In genomic region chr2:128134474-128134873, GRCm38 (mm10) we compare ENCODE assay signal across 25 mouse cellular contexts. TPM values are rescaled to one million over a fixed set of nuclear protein-coding genes. Genes with fewer than 3 reads are reported as not detected.
A peak's percentile ranks its signal among the peaks of the same experiment; 100 is the strongest.
DNase-seq lines count a peak whose midpoint lies in the region; ATAC-seq and TF ChIP-seq lines count a peak whose summit lies in the region.
"Had no signal": no experiment of that assay in that cellular context is flagged by ENCODE, and none has a peak within 500 bp of the region (broad histone marks: within the 10 kb centered on the region; RNA-seq: fewer than 3 reads in every experiment).

No protein-coding gene starts in this region.

- in situ Hi-C loops in ES-E14 (cut with MboI; ENCODE audit: low sequenced_read_pairs in 2 of 2, unreplicated experiment in 2 of 2): no loop called here

- no peak overlapping the region for H3K4me3 ChIP-seq in heart, postnatal 0 days (ENCODE audit: low read depth, low read length)
- no peak overlapping the region for H3K4me3 ChIP-seq in heart, adult 2 months
- H3K4me3 ChIP-seq in ES-E14 (ENCODE audit: insufficient read depth in 1 of 2, low read depth in 1 of 2, low read length in 2 of 2, poor library complexity in 1 of 2, severe bottlenecking in 1 of 2): no peak overlapping the region
- no peak overlapping the region for H3K4me3 ChIP-seq in bone marrow macrophage, adult 2 months (ENCODE audit: insufficient read depth, low read length)
- H3K4me3 ChIP-seq: embryonic facial prominence, embryonic 15.5 days; forebrain, embryonic 12.5 days; hindbrain, embryonic 12.5 days had no signal

- intact Hi-C loops in heart, adult 2 months (cut with DNase I): no loop called here

- H3K36me3 ChIP-seq in heart, postnatal 0 days (replicated peaks; ENCODE audit: control insufficient read depth, insufficient read depth, low read length): peaks cover 46% of the 10 kb centered on the region
- peaks cover 2% of the 10 kb centered on the region; the same call in 1 of the 2 replicates for H3K36me3 ChIP-seq in heart, adult 2 months (ENCODE audit: control insufficient read depth, insufficient read depth, low read length)
- H3K36me3 ChIP-seq in ES-E14 (ENCODE audit: control insufficient read depth, insufficient read depth, low read length, poor library complexity, severe bottlenecking): peaks cover 49% of the 10 kb centered on the region

- no peak for TF ChIP-seq EP300 in heart, postnatal 0 days (IDR thresholded peaks at IDR 0.05; ENCODE audit: low read depth)
- TF ChIP-seq EP300 in heart, adult 2 months (IDR thresholded peaks at IDR 0.05; ENCODE audit: insufficient read depth, low read depth, low read length): no peak

- H3K27ac ChIP-seq in heart, postnatal 0 days (ENCODE audit: low read depth): no peak overlapping the region
- H3K27ac ChIP-seq in heart, adult 2 months: no peak overlapping the region
- peak overlapping the region; percentile 10 for H3K27ac ChIP-seq in ES-E14 (ENCODE audit: insufficient read depth, low read depth, low read length, poor library complexity, severe bottlenecking)
- H3K27ac ChIP-seq in bone marrow macrophage, adult 2 months (ENCODE audit: insufficient read depth, low read depth, low read length): peak overlapping the region; percentile 61
- H3K27ac ChIP-seq: embryonic facial prominence, embryonic 15.5 days; forebrain, embryonic 12.5 days; hindbrain, embryonic 12.5 days had no signal

- no peaks in the 10 kb centered on the region for H3K9me3 ChIP-seq in heart, postnatal 0 days (replicated peaks; ENCODE audit: control insufficient read depth, low read length)
- no peaks in the 10 kb centered on the region for H3K9me3 ChIP-seq in ES-E14 (ENCODE audit: control insufficient read depth, insufficient read depth, low read depth, low read length)
- H3K9me3 ChIP-seq: embryonic facial prominence, embryonic 15.5 days; forebrain, embryonic 12.5 days; hindbrain, embryonic 12.5 days had no signal

- TF ChIP-seq CTCF in heart, postnatal 0 days (IDR thresholded peaks at IDR 0.05; ENCODE audit: low read depth): no peak
- TF ChIP-seq CTCF in heart, adult 2 months (IDR thresholded peaks at IDR 0.05): no peak
- TF ChIP-seq CTCF in bone marrow macrophage, adult 2 months (IDR thresholded peaks at IDR 0.05; ENCODE audit: low read depth, low read length): no peak

- 62% methylated on average over 5 of the region's 5 CpGs for WGBS in heart, postnatal 0 days
- 42% methylated on average over 5 of the region's 5 CpGs for WGBS in heart, adult 2 months

- 0 out of 2 replicates have a peak overlapping the region, but pooled peaks have one; percentile 1 for H3K9ac ChIP-seq in heart, postnatal 0 days (replicated peaks; ENCODE audit: low read depth, low read length)
- no peak overlapping the region for H3K9ac ChIP-seq in heart, adult 2 months (ENCODE audit: low read depth, low read length)
- peak overlapping the region; percentile 5; the same call in 1 of the 2 replicates for H3K9ac ChIP-seq in ES-E14 (ENCODE audit: insufficient read depth, low read depth, low read length, poor library complexity, severe bottlenecking)
- H3K9ac ChIP-seq: embryonic facial prominence, embryonic 15.5 days; forebrain, embryonic 12.5 days; hindbrain, embryonic 12.5 days had no signal

- DNase-seq in heart, postnatal 0 days (ENCODE audit: low spot score): no peak
- no peak for DNase-seq in heart, adult 2 months
- peak; percentile 67 for DNase-seq in 3T3-L1 (ENCODE audit: low read depth, low spot score)
- DNase-seq in ES-E14 (ENCODE audit: low read depth, low spot score): no peak
- DNase-seq in T-cell, adult 2 months (ENCODE audit: low spot score): no peak
- DNase-seq in adrenal gland, adult 2 months: no peak
- no peak for DNase-seq in testis, postnatal 10 days (ENCODE audit: low spot score)
- DNase-seq: adrenal gland, adult 8-10 months; adrenal gland, postnatal 36 days; cerebellum, adult 11 months; cerebellum, adult 8-10 months; cerebellum, postnatal 14 days; embryo, embryonic 11 days; gastrocnemius, postnatal 10 days; heart, adult 18-20 months; heart, postnatal 4 days had no signal

- H3K4me1 ChIP-seq in heart, postnatal 0 days (ENCODE audit: control insufficient read depth, insufficient read depth): peaks cover 14% of the 10 kb centered on the region
- H3K4me1 ChIP-seq in heart, adult 2 months (ENCODE audit: control insufficient read depth, insufficient read depth, low read length): peaks cover 8% of the 10 kb centered on the region
- H3K4me1 ChIP-seq in ES-E14 (ENCODE audit: control insufficient read depth in 2 of 2, insufficient read depth in 2 of 2, low read length in 2 of 2, poor library complexity in 1 of 2): peaks cover 3 to 8% of the 10 kb centered on the region in 2 experiments; a peak in 3 of 4 replicates
- H3K4me1 ChIP-seq in bone marrow macrophage, adult 2 months (ENCODE audit: control insufficient read depth, insufficient read depth, low read length): peaks cover 40% of the 10 kb centered on the region

- H3K79me2 ChIP-seq in heart, adult 2 months (replicated peaks; ENCODE audit: control insufficient read depth, insufficient read depth, low read length): no peaks in the 10 kb centered on the region

- H3K4me2 ChIP-seq in heart, postnatal 0 days (ENCODE audit: low read depth, low read length): no peak overlapping the region
- H3K4me2 ChIP-seq: embryonic facial prominence, embryonic 15.5 days; forebrain, embryonic 12.5 days; heart, embryonic 11.5 days; hindbrain, embryonic 12.5 days had no signal

- H3K27me3 ChIP-seq in heart, postnatal 0 days (ENCODE audit: control insufficient read depth, insufficient read depth, low read length): no peaks in the 10 kb centered on the region
- H3K27me3 ChIP-seq in heart, adult 2 months (ENCODE audit: control insufficient read depth, insufficient read depth, low read length): no peaks in the 10 kb centered on the region
- H3K27me3 ChIP-seq: embryonic facial prominence, embryonic 15.5 days; forebrain, embryonic 12.5 days; hindbrain, embryonic 12.5 days had no signal

- TF ChIP-seq POLR2A in heart, adult 2 months (IDR thresholded peaks at IDR 0.05; ENCODE audit: insufficient read depth, low read depth, low read length): no peak
- no peak for TF ChIP-seq POLR2A in bone marrow macrophage, adult 2 months (IDR thresholded peaks at IDR 0.05; ENCODE audit: borderline replicate concordance, low read depth, low read length)

- no peak for ATAC-seq in heart, postnatal 0 days (ENCODE audit: insufficient read depth, low read depth)
- ATAC-seq: forebrain, embryonic 16.5 days; hindbrain, embryonic 16.5 days; inflammation-experienced regulatory T-cells, adult 6 months; intestine, postnatal 0 days had no signal

TF ChIP-seq in ES-E14, 5 proteins besides CTCF, POLR2A, EP300 and RAD21:
- TF ChIP-seq ZC3H11A (IDR thresholded peaks at IDR 0.05; ENCODE audit: borderline replicate concordance, low read depth, low read length) (no peak), ZNF384 (IDR thresholded peaks at IDR 0.05; ENCODE audit: low read depth, low read length) (no peak)

RNA-seq across cellular contexts. Expression of gene Bcl2l11, which starts 8.6 kb away (rescaled TPM):
- total RNA-seq in heart, postnatal 0 days (2014; rRNA removed; ENCODE audit: low replicate concordance): 26.1 and 26.6 TPM in 2 replicates
- polyA plus RNA-seq in heart, postnatal 0 days (2015; fragmentation: Nextera tagmentation; extraction: Ambion mirVana): 18.2 and 22.4 TPM in 2 replicates
- total RNA-seq in heart, adult 2 months (2021): 10 to 100 TPM; 13.5 to 19.9 TPM
- polyA plus RNA-seq in heart, adult 2 months (2012; rRNA removed): 10.9 and 14.9 TPM in 2 replicates
- total RNA-seq in ES-E14 (2012; rRNA removed): 23.6 and 29.4 TPM in 2 replicates
- polyA plus RNA-seq in bone marrow macrophage, adult 2 months (2012; ENCODE audit: insufficient read depth, insufficient read length, missing spikeins): 56.4 and 60.5 TPM in 2 replicates
- 10 to 100 TPM; 18.1 to 36.7 TPM for total RNA-seq in adrenal gland, adult 2 months (2021)
- polyA plus RNA-seq in adrenal gland, adult 2 months (2012; rRNA removed): 16.6 and 21.5 TPM in 2 replicates

Comparison
In these comparisons a context has a peak if more than half of its experiments do, and no peak if none do; other contexts are left out.
1. H3K27ac ChIP-seq: peak in ES-E14 (single experiment) and bone marrow macrophage, adult 2 months (single experiment); none in heart, postnatal 0 days (single experiment) and heart, adult 2 months (single experiment).